Mouse (Mus musculus): ENCODE measurements around the gene H2afv.

DNA sequence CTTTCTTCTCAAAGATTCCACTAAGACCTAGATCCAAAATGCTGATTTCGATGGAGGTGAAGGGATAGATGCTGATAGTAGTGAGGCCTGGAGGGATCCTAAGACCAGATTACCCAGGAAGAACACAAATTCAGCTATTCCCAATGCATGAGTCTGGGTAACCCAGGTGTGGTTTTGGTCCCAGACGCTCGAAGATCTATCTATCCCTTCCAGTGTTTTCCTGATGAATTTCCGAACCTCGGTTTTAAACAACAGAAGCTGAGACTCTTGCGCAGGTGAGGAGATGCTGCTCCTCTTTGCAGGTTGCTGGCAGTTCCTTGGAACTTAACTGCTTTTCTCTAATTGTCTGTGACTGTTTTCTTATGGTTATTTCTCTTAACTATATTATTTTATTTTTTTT lies 30.1 kb upstream of the H2afv start:
- TF ChIP-seq POLR2A (IDR thresholded peaks at IDR 0.05; ENCODE audit: low read depth, low read length) (no peak), CTCF (IDR thresholded peaks at IDR 0.05; ENCODE audit: extremely low read depth, insufficient read depth, insufficient read length, insufficient replicate concordance) (no peak)

Data from spleen, adult 2 months (tissue).